Mouse (Mus musculus): ENCODE measurements at regions not wholly inside any gene's neighbourhood (a gene's known extent, or its start where the extent isn't known, plus 50 kb on each side); places are given as distances from the start of the nearest gene placed in this dataset.

DNA sequence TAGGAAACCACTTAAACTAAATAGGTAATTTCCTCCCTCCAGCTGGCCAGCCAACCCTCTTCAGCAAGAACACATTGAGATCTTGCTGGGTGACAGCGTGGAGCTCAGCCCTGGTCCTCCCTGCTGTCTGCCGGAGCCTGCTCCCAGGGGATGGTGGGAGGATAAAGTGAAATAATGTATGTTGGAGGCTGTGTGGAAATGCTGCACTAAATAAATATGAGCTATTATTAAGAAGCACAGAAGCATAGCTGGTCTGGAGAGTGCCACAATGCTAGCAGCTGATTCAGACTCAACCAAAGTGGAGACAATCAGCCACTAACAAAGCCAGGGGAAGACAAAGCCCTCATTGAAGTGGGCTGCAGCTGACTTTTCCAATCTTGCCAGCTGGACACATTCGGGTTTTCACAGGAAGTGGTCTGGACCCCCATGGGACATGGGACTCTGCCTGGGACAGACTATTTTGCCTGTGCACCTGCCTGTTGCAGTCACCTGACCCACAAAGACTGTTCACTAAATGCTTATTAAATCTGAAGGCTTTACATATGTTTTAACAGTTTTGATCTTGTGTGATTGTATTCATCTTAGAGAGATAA, 248.3 kb downstream of the Emp1 start:
- DNase-seq (ENCODE audit: low read depth, low spot score) = no peak

DNA sequence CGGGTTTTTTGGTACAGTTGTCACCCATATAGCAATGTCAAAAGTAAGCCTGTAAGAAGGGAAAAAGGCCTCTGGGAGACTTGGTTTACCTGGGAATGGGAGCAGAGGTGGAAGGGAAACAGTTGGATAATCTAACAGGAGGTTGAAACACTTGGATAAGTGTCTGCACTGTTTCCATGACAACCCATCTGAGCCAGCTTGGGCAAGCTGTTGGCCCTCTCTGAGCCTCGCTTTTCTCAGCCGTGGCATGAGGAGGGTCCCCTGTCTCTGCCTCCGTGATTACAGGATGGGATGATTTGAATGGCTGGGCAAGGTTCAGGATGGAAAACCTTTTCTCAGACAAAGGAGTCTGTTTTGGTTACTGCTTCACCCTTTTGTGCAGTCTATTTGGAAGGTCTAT, 265.6 kb downstream of the Emp1 start:
- no peak for DNase-seq (ENCODE audit: low read depth, low spot score)

DNA sequence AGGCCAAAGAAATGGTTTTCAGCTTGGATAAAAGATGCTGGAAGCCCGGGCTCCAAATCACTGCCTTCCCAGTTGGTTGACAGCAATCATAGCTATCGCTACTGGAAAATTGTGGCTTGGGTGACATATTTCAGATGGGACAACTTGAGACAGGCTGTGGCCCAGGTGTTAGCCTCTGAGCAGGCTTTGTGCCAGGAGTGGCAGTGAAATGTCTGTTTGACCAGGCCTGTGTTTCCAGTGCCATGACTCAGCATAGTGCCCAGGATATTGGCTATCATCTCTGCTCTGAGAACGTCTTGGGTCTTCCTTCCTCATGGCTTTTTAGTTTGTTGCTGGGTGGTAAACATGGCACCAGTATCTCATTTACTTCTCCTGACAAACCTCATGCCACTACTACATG, 266.9 kb downstream of the Emp1 start:
- no peak for DNase-seq (ENCODE audit: low read depth, low spot score)

DNA sequence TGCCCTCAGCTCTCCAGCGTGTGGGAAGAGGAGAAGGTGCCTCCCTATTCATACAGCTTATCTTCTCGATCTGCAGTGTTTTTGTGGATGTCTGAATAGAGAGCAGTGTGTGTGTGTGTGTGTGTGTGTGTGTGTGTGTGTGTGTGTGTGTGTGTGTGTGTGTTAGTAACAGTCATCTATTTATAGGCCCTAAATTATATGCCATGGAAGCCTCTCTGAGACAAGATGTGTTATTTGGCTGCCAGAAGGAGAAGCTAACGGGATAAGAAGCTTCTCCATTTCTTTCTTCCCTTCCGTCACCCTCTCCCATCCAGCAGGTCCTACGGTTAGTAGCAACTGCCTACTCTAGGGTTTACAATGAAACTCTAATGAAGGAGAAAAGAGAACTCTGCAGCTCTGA, 270.3 kb downstream of the Emp1 start:
- no peak for DNase-seq (ENCODE audit: low read depth, low spot score)

DNA sequence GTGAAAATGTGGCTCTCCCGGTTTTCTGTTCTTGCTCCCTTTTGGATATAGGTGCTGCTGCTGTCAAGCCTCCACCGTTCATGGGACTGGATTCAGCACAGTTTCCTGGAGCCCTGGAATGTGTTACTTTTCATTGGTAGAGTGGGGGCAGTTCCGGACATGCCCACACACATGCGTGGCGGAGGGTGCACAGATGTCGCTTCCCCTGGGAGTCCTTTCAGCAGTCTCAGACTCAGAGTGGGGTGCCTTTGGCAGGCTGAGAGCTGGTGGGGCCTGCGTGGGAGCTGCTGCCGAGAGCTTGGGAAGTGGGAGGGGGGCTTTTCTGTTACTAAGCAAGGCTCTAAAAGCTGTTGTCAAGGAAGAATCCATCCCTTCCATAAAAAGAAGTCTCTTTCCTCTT, 274.3 kb downstream of the Emp1 start:
- no peak for DNase-seq (ENCODE audit: low read depth, low spot score)

DNA sequence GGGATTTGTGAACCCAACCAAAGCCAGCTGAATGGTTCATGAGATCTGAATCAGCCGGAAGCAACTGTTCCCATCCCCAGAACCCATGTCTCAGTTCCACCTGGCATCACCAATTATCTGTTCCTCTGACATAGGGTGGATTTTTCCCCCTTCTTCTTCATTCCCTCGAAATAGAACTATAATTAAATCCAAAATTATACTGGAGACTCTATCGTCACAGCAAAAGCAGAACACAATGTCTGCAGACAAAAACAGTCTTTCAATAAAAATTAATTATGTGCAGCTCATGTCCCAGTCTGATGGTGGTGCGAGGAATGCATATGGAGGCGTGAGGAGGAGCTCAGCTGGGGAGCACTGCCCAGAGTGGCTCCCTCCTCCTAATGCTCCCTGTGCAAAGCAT, 280.4 kb downstream of the Emp1 start:
- DNase-seq (ENCODE audit: low read depth, low spot score) = no peak

DNA sequence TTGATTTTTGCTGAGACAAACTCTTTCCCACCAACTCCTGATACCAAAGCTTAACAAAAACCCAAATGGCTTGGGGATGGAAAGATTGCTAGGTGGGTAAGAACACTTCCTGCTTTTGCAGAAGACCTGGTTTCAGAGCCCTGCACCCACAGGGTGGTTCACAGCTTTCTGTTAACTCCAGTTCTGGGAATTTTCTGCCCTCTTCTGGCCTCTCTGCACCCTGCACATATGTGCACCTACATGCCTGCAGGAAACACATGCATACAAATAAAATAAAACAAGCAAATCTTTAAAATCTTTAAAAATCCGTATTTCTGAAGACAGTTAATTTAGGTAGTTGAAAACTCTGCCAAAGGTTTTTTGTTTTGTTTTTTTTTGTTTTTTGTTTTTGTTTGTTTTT, 283.8 kb downstream of the Emp1 start:
- DNase-seq (ENCODE audit: low read depth, low spot score) = no peak

DNA sequence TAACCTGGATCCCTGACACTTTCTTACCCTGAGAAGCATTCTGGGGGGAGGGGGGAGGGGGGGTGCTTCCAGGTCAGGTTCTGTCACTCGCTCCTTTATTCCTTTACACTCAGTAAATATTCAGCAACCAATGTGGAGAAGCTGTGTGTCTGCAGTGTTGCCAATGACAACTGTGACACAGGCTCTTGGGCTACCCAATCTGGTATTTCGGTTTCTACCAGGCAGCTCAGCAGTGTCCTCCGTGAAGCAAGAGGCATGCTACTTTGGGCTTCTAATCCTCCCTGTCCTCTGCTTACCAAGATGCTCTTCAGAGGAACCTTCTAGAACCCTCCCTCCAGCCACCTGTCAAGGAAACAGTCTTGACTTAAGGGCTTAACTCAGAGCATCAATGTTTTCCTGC, 290.7 kb downstream of the Emp1 start:
- DNase-seq (ENCODE audit: low read depth, low spot score) = no peak

DNA sequence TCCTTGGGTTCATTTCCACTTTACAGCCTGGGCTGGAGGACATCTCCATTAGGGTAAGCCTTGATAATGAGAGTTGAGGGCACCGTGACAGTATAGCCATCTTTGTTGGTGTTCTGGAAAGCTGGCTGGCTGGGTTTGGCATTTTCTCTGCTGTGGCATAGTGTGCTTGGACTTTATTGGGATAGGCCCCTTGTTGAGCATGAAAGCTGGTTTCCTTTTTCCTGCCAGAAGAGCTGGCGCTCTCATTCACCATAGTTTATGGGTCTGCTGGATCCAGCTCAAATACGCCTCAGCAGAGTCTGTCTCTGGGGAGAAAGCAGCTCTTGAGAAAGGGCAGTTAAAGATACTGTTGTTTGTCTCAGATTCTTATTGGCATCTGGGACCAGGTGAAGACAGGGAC, 300.0 kb downstream of the Emp1 start:
- DNase-seq (ENCODE audit: low read depth, low spot score) = no peak

DNA sequence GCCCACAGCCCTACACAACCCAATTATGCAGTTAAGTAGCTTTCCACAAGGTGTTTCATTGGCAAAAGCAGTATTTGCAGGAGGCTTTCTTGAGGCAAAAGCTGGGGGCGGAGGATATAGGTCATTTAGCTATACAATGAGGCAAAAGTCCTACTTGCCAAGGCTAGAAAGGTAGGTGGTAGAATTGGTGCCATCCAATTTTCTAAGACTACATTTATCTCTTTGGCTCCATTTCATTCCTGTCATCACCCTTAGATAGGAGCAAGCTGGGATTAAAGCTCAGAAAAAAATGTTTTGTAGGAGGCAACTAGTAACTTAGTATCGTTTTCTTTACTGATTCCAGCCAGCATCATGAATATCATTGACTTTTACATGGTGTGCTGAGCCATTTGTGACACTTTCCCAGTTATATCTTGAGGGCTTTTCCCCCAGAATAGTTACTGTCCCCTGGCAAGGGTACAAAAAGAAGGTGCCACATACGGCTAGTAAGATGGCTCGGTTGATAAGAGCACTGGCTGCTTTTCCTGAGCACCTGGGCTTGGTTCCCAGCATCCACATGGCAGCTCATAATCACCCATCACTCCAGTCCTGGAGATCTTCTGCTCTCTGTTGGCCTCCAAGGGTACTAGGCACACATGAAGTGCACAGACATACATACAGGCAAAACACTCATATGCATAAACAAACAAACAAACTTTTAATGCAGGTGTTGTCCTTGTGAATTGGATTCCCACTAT, 300.6 kb downstream of the Emp1 start:
- no peak for DNase-seq (ENCODE audit: low read depth, low spot score)
